Mouse (Mus musculus) brown adipose tissue, adult 24 weeks (tissue): ENCODE data around the gene Aoc1. TPM values are rescaled to one million over a fixed set of nuclear protein-coding genes. Genes with fewer than 3 reads are reported as not detected.
"Not testable (repeated sequence)": the region's sequence is repeated elsewhere in the genome, so short reads cannot be mapped to it uniquely, and the experiment has no call there.

Source experiments
- H3K27ac ChIP-seq: fragments of 200-500 bp; replicated peaks from 2 replicates; pipeline ENCODE4 v1.5.1; 2012; ENCODE audit warnings: low read depth, mild to moderate bottlenecking, low read length
- H3K4me1 ChIP-seq: fragments of 200-500 bp; 2 replicates; pipeline ENCODE4 v1.6.1; 2012; ENCODE audit warnings: low read length, mixed read lengths; ENCODE audit not compliant: control insufficient read depth, insufficient read depth, insufficient read length
- H3K4me3 ChIP-seq: fragments of 200-500 bp; 2 replicates; pipeline ENCODE4 v1.5.1; 2012; ENCODE audit warnings: low read depth, mild to moderate bottlenecking, low read length, moderate library complexity; ENCODE audit not compliant: insufficient read depth
- polyA plus RNA-seq: library from polyadenylated mRNA; stranded (reverse); fragments of >200 nt; gene quantifications from 2 replicates; pipeline ENCODE4 v1.2.4, GENCODE M21; 2012; ENCODE audit not compliant: missing spikeins, insufficient read depth, insufficient read length

Gene Aoc1
- polyA plus RNA-seq, 1 experiment = not detected

DNA sequence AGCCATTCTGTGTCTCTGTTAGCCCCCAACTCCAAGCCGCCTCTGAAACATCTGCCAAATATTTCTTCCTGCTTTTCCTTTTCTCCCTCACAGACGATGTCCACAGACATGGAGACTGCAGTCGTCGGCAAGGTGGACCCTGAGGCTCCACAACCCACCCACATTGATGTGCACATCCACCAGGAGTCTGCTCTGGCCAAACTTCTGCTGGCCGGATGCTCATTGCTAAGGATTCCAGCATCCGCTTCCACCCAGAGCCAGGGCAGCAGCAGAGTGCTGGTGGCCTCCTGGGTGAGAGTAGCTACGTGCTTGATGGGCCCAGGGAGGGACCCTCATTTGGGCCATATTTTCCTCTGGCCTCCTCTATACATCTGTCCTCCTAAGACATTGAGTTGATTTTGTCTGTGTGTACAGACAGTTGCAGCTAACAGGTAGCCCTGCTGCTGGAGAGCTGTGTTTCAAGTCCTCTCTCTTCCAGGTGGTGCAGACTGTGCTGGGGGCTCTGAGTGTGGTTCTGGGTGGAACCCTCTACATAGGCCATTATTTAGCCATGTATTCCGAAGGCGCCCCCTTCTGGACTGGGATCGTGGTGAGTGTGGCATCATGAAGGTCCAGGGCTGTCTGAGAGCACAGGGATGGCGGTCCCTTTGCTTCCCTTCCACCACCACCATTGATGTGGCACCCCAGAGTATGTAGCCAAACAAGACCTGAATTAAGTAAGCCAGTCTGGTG, 30.4 kb upstream of the Aoc1 start:
- Histone ChIP-seq H3K27ac (no peak overlapping the region), H3K4me3 (peak overlapping the region; percentile 63)

DNA sequence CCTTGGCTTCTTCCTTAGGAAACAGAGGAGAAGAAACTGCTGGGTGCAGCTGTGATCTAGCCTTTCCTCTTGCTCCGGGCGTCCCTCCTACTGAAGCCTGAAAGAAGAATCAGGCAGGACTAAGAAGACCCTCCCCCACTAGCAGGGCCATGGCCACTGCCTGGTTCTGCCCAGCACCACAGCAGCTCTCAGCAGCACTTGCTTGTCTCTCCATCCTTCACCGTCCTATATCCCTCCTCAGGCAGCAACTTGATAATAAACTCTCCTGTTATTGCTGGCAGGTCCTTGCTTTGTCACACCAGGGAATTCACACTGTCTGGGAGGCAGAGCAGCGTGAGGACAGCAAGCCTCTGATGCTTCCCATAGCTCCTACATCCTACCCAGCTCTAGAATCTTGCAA, 27.6 kb upstream of the Aoc1 start:
- Histone ChIP-seq H3K4me1 (no peaks in the 10 kb centered on the region), H3K27ac (no peak overlapping the region), H3K4me3 (no peak overlapping the region)

More for the DNA sequence above, 30.4 kb upstream of the Aoc1 start:
- no peaks in the 10 kb centered on the region for H3K4me1 ChIP-seq

DNA sequence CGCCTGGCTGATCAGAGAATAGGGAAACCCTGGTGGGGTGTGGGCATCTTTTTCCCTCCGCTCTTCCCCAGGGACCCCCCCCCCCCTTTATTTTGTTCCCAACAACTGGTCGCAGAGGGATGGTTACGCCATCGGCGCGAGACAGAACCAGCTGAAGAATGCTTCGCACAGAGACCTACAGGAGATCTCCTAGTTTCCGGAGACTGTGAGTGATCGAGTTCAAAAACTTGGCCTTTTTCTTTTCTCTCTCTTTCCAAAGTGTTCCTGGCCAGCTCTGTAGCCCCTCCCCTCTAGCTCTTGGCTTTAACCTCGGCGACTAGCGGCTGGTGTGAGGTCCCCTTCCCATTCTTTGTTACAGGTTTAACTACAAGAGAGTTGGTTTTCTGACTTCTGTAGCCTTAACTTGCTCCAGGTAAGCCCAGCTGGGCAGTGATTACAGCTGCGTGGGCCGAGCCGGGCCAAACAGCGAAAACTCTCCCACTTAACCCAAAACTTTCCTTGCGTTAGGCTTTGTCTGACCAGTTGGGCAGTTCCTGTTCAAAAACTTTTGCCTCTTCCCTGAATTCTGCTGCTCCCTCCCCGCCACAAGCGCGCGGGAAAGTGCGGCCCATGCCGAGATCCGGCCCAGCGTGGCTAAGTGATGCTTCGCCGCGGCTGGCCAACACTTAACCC, 20.7 kb upstream of the Aoc1 start:
- H3K4me3 ChIP-seq = peak overlapping the region; percentile 45
- peak overlapping the region; percentile 51 for H3K27ac ChIP-seq
- no peaks in the 10 kb centered on the region for H3K4me1 ChIP-seq

DNA sequence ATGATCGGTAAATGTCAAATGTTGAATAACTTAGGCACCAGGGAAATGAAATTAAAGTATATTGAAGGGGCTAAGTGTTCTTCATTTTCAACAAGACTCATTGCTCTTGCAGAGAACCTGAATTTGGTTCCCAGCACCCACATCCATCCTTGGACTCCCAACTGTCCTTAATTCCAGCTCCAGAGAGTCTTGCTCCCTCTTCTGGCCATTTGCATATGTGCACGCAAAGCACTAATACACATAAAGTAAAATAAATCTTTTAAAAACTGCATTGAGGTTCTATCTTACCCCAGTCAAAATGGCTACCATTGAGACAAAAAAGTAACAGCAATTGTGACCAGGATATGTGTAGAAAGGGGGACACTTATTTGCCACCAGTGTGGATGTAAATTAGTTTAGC, 18.5 kb upstream of the Aoc1 start:
- no peak overlapping the region for H3K27ac ChIP-seq
- H3K4me3 ChIP-seq = no peak overlapping the region
- H3K4me1 ChIP-seq = no peaks in the 10 kb centered on the region

GRCm38 (mm10) chr6:48857613-48858302, 14.9 kb upstream of the Aoc1 start:
- Histone ChIP-seq H3K27ac (no peak overlapping the region), H3K4me1 (no peaks in the 10 kb centered on the region), H3K4me3 (no peak overlapping the region)

DNA sequence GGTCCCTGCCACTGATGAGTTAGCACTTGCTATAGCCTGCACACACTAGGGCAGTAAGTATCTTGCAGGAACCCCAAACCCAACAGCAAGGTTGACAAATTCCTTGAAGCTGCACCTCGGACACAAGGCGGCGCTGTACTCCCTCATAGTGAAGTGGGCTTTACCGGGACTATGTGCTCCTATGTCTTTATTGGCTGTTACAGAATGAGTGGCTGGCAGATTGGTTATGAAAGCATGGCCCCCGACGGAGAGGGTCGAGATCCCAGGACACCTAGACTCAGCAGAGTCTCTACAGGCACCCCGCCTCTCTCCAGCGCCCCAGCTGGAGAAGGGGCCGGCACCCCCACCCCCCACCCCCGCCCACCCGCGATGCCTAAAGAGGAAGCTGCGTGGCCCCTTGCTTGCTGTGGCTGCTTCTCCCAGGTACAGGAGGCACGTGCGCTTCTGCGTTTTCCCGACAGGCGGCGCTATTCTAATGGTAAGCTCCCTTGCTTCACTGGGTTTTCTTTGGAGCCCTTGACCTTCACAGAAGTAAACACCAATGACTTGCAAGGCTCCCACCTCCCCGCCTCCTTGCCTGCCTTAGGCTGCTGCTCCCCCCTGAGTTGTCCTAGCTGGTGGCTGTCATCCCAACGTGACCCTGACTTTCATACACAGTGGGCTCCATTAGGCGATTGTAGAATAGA, 12.4 kb upstream of the Aoc1 start:
- H3K4me3 ChIP-seq = no peak overlapping the region
- H3K4me1 ChIP-seq = no peaks in the 10 kb centered on the region
- H3K27ac ChIP-seq = no peak overlapping the region

DNA sequence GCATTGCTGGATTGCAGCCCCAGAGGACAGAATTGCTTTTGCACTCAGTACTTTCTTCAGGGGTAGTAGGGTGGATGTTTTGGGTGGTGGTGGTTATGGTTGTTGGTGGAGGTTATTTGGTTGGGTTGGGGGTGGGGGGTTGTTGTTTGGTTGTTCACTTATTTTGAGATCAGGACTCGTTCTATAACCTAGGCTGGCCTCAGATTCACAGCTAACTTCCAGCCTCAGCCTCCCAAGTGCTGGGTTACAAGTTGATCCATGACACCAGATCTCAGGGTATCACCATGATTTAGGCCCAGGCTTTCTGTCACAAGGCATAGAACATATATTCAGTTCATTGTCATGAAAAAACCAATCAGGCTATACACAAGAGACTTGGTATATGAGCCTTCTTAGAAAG, 11.8 kb upstream of the Aoc1 start:
- no peak overlapping the region for H3K4me3 ChIP-seq
- H3K27ac ChIP-seq = no peak overlapping the region
- no peaks in the 10 kb centered on the region for H3K4me1 ChIP-seq

DNA sequence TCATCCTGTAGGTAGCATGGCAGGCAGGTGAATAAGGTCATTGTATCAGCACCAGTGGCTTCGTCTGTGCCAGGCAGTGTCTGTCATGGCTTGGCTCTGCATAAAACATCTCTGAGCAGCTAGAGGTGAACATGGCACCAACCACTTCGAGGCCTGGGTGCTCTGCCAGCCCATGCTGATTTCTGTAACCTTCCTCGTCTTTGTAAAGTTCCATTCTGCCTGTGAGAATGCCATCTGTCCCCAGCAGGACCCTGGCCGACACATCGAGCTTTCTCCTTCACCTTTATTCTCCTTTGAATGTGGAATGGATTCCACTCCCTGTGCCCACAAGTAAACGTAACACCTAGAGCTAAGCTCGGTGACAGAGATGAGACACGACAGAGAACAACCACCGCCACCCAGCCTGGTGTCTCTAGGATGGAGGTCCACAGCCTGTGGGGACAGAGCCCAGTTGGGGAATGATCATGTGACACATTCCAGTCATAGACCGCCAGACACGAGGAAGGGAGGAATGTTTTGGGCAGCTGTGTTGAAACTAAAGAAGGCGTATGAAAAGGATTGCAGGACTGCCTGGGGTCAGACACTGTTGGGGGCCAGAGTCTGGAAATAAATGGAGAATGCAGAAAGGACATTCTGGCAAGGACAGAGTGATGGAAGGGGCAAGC, 10.9 kb upstream of the Aoc1 start:
- Histone ChIP-seq H3K4me1 (no peaks in the 10 kb centered on the region), H3K27ac (no peak overlapping the region), H3K4me3 (no peak overlapping the region)

DNA sequence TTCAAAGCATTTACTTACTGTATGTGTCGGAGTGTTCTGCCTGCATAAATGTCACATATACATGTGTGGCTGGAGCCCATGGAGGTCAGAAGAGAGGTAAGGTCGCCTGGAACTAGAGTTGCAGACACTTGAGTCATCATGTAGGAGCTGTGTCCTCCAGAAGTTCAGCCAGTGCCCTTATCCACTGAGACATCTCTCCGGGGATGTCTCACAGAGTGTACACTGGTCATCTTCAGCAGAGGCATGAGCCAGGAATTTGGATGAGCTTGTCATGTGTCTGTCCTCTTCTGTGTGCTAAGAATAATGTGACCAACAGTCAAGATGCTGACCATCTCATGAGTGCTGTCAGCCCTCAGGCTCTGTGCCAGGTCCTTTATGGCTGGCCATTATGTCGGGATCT, 9.9 kb upstream of the Aoc1 start:
- H3K27ac ChIP-seq = no peak overlapping the region
- H3K4me3 ChIP-seq = no peak overlapping the region
- H3K4me1 ChIP-seq = no peaks in the 10 kb centered on the region

DNA sequence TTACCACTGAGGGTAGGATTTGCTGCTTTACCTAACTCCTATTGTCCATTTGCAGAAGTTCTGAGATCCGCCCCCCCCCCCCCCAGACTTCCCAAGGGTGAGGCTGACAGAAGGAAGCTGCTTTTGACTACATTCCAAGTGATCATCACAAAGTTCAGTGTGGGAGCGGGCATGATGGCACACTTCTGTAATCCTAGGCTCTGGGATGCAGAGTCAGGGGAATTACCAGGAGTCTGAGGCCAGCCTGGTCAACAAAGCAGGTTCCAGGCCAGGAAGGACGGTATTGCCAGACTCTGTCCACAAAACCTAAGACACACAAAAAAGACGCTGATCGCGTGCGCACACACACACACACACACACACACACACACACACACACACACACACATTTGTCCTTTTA, 9.2 kb upstream of the Aoc1 start:
- no peak overlapping the region for H3K4me3 ChIP-seq
- no peak overlapping the region for H3K27ac ChIP-seq
- H3K4me1 ChIP-seq = no peaks in the 10 kb centered on the region

DNA sequence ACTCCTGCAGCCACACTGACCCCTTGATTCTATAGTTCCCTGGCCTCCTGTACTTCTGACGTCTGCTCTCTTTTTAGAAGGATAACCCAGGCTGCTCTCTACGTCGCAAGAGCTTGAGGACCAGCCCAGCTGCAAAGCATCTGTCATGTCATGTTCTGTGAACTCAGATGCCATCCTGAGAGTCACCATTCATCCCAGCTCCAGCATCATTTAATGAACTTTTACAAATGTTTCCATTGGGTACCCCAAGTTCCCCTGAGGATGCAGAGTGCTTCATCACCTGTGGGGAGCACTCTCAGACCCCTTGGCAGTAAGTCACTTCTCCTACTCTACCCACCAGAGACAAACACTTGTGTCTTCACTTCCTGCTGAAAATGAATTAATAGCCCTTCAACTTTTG, 8.5 kb upstream of the Aoc1 start:
- H3K4me1 ChIP-seq = no peaks in the 10 kb centered on the region
- H3K4me3 ChIP-seq = no peak overlapping the region
- no peak overlapping the region for H3K27ac ChIP-seq

- H3K4me1 ChIP-seq = no peaks in the 10 kb centered on the region
- H3K27ac ChIP-seq = no peak overlapping the region
- no peak overlapping the region for H3K4me3 ChIP-seq
These were observed 8.0 kb upstream of the Aoc1 start for GRCm38 (mm10) chr6:48864723-48865122.

DNA sequence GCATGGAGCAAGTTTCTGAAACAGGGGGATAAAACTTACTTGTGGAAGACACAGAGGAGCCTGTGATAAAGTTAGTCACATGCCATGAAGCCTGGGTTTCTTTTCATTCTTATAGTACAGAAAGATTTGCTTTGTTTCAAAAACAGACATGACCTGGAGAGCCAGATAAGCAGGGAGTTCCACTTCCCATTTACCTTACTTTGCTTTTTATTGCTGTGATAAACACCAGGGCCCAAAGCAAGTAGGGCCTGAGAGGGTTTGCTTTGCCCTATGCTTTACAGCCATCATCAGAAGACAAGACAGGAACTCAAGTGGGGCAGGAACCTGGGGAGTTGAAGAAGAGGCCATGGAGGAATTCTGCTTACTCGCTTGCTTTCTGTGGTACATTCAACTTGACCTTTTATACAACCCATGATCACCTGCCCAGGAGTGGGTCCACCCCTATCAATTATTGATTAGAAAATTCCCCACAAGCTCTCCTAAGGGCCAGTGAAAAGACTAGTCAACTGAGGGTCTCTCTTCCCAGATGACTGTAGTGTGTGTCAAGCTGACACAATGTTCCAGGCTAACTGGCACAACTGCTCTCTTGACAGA, 7.4 kb upstream of the Aoc1 start:
- Histone ChIP-seq H3K27ac (no peak overlapping the region), H3K4me1 (no peaks in the 10 kb centered on the region), H3K4me3 (no peak overlapping the region)

DNA sequence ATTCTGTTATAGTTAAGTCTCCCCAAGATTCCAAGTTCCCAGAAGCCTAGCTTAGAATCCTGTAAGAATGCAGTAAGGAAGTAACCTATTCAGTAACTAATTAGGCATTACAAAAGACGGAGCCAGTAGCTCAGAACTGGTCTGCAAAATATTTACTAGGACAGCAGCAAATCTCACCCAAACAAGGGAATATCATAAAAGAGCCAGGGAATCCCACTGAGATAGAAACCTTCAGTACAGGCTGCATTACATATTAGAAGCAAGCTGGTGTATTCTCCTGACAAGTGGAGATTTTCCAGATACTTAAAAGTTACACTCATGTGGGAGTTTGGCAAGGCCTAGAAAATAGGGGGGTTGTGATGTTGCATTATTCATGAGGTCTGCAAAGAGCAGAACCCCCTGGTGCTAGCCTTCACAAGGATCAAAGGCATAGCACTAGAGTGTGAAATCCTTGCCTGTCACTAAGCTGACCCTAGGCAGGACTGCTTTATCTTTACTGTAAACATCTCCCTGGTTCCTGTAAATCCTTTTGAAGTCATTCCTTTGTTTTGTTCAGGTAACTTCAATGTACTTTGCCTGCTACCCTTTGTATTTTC, 6.2 kb upstream of the Aoc1 start:
- not testable (repeated sequence) for H3K4me3 ChIP-seq, H3K27ac ChIP-seq, H3K4me1 ChIP-seq
